Mouse (Mus musculus): ENCODE results near the gene Icam5. TPM values are rescaled to one million over a fixed set of nuclear protein-coding genes. Genes with fewer than 3 reads are reported as not detected.
"Not testable (repeated sequence)": the region's sequence is repeated elsewhere in the genome, so short reads cannot be mapped to it uniquely, and the experiment has no call there.

Gene Icam5
- polyA plus RNA-seq, 1 experiment from 2014 or later, result 0.05 TPM

DNA sequence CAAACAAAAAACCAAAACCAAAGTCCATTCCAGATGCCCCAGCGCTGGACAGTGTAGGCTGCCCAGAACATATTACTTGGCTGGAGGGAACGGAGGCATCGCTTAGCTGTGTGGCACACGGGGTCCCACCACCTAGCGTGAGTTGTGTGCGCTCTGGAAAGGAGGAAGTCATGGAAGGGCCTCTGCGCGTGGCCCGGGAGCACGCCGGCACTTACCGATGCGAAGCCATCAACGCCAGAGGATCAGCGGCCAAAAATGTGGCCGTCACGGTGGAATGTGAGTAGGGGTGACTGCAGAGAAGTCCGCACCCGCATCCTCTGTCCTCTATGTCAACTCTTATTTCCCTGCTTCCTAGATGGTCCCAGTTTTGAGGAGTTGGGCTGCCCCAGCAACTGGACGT lies 4.3 kb downstream of the Icam5 start:
- TF ChIP-seq CTCF (IDR thresholded peaks at IDR 0.05; ENCODE audit: low read depth) (no peak), EP300 (IDR thresholded peaks at IDR 0.05; ENCODE audit: low read depth) (no peak)
- DNase-seq (no peak), ATAC-seq (no peak)
- Histone ChIP-seq H3K9ac (replicated peaks) (no peak overlapping the region), H3K4me3 (ENCODE audit: low read depth, low read length) (no peak overlapping the region), H3K36me3 (replicated peaks; ENCODE audit: insufficient read depth, low read length) (no peaks in the 10 kb centered on the region), H3K27ac (ENCODE audit: low read depth) (no peak overlapping the region), H3K27me3 (ENCODE audit: insufficient read depth, low read length) (peaks cover 85% of the 10 kb centered on the region), H3K4me2 (ENCODE audit: low read depth, low read length) (no peak overlapping the region), H3K4me1 (ENCODE audit: insufficient read depth) (peaks cover 44% of the 10 kb centered on the region), H3K9me3 (ENCODE audit: low read length) (no peaks in the 10 kb centered on the region)
- 9% methylated on average over 20 of the region's 20 CpGs for WGBS (ENCODE audit: insufficient replicate concordance)

DNA sequence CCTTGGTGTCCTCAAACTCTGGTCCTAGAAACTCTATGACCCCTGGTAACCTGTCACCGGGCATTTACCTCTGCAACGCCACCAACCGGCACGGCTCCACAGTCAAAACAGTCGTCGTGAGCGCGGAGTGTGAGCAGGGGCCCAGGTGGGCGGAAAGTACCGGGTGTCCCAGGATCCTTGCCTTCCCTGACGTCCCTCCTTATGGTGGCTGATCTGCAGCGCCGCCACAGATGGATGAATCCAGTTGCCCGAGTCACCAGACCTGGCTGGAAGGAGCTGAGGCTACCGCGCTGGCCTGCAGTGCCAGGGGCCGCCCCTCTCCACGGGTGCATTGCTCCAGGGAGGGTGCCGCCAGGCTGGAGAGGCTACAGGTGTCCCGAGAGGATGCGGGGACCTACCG lies 4.8 kb downstream of the Icam5 start:
- Histone ChIP-seq H3K27ac (ENCODE audit: low read depth) (no peak overlapping the region), H3K27me3 (ENCODE audit: insufficient read depth, low read length) (peaks cover 82% of the 10 kb centered on the region), H3K36me3 (replicated peaks; ENCODE audit: insufficient read depth, low read length) (no peaks in the 10 kb centered on the region), H3K4me2 (ENCODE audit: low read depth, low read length) (no peak overlapping the region), H3K4me3 (ENCODE audit: low read depth, low read length) (no peak overlapping the region), H3K9me3 (ENCODE audit: low read length) (no peaks in the 10 kb centered on the region), H3K4me1 (ENCODE audit: insufficient read depth) (peaks cover 39% of the 10 kb centered on the region), H3K9ac (replicated peaks) (no peak overlapping the region)
- no peak for TF ChIP-seq EP300 (IDR thresholded peaks at IDR 0.05; ENCODE audit: low read depth)
- no peak for TF ChIP-seq CTCF (IDR thresholded peaks at IDR 0.05; ENCODE audit: low read depth)
- no peak for DNase-seq
- no peak for ATAC-seq
- WGBS (ENCODE audit: insufficient replicate concordance), result 4% methylated on average over 22 of the region's 22 CpGs

DNA sequence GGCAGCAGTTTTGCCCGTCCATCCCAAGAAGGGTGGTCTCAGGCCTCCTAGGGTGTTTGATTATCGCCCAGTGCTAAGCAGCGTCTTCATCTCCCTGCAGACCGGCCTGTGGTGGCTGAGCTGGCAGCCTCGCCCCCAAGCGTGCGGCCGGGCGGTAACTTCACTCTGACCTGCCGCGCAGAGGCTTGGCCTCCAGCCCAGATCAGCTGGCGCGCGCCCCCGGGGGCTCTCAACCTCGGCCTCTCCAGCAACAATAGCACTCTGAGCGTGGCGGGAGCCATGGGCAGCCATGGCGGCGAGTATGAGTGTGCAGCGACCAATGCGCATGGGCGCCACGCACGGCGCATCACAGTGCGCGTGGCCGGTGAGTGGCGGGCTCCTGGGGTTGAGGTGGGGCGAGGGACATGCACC lies 5.6 kb downstream of the Icam5 start:
- H3K9ac ChIP-seq (replicated peaks), result no peak overlapping the region
- peak overlapping the region; percentile 51 for H3K4me2 ChIP-seq (ENCODE audit: low read depth, low read length)
- no peaks in the 10 kb centered on the region for H3K9me3 ChIP-seq (ENCODE audit: low read length)
- H3K36me3 ChIP-seq (replicated peaks; ENCODE audit: insufficient read depth, low read length), result no peaks in the 10 kb centered on the region
- peaks cover 31% of the 10 kb centered on the region for H3K4me1 ChIP-seq (ENCODE audit: insufficient read depth)
- ATAC-seq (no peak), DNase-seq (peak; percentile 29)
- H3K27ac ChIP-seq (ENCODE audit: low read depth), result no peak overlapping the region
- peak overlapping the region; percentile 29 for H3K4me3 ChIP-seq (ENCODE audit: low read depth, low read length)
- 4% methylated on average over 30 of the region's 31 CpGs for WGBS (ENCODE audit: insufficient replicate concordance)
- TF ChIP-seq EP300 (IDR thresholded peaks at IDR 0.05; ENCODE audit: low read depth), result no peak
- TF ChIP-seq CTCF (IDR thresholded peaks at IDR 0.05; ENCODE audit: low read depth), result no peak
- peaks cover 74% of the 10 kb centered on the region for H3K27me3 ChIP-seq (ENCODE audit: insufficient read depth, low read length)

GRCm38 (mm10) chr9:21039779-21040178 lies 7.9 kb downstream of the Icam5 start:
- peaks cover 51% of the 10 kb centered on the region for H3K27me3 ChIP-seq (ENCODE audit: insufficient read depth, low read length)
- peaks cover 16% of the 10 kb centered on the region for H3K4me1 ChIP-seq (ENCODE audit: insufficient read depth)

GRCm38 (mm10) chr9:21041308-21041707 lies 9.4 kb downstream of the Icam5 start:
- H3K9me3 ChIP-seq (ENCODE audit: low read length), result no peaks in the 10 kb centered on the region
- DNase-seq (no peak), ATAC-seq (no peak)
- no peak overlapping the region for H3K4me2 ChIP-seq (ENCODE audit: low read depth, low read length)
- peaks cover 36% of the 10 kb centered on the region for H3K27me3 ChIP-seq (ENCODE audit: insufficient read depth, low read length)
- no peak overlapping the region for H3K9ac ChIP-seq (replicated peaks)
- no peak overlapping the region for H3K27ac ChIP-seq (ENCODE audit: low read depth)
- H3K4me3 ChIP-seq (ENCODE audit: low read depth, low read length), result no peak overlapping the region
- 46% methylated on average over 4 of the region's 4 CpGs for WGBS (ENCODE audit: insufficient replicate concordance)
- no peaks in the 10 kb centered on the region for H3K36me3 ChIP-seq (replicated peaks; ENCODE audit: insufficient read depth, low read length)
- TF ChIP-seq EP300 (IDR thresholded peaks at IDR 0.05; ENCODE audit: low read depth) (no peak), CTCF (IDR thresholded peaks at IDR 0.05; ENCODE audit: low read depth) (no peak)
- peaks cover 14% of the 10 kb centered on the region for H3K4me1 ChIP-seq (ENCODE audit: insufficient read depth)

More at GRCm38 (mm10) chr9:21039779-21040178, 7.9 kb downstream of the Icam5 start:
- no peak overlapping the region for H3K9ac ChIP-seq (replicated peaks)
- H3K27ac ChIP-seq (ENCODE audit: low read depth), result no peak overlapping the region
- ATAC-seq (peak; percentile 74), DNase-seq (no peak)
- no peaks in the 10 kb centered on the region for H3K9me3 ChIP-seq (ENCODE audit: low read length)
- H3K36me3 ChIP-seq (replicated peaks; ENCODE audit: insufficient read depth, low read length), result no peaks in the 10 kb centered on the region
- 56% methylated on average over 3 of the region's 3 CpGs for WGBS (ENCODE audit: insufficient replicate concordance)
- H3K4me2 ChIP-seq (ENCODE audit: low read depth, low read length), result no peak overlapping the region
- no peak for TF ChIP-seq CTCF (IDR thresholded peaks at IDR 0.05; ENCODE audit: low read depth)
- no peak for TF ChIP-seq EP300 (IDR thresholded peaks at IDR 0.05; ENCODE audit: low read depth)
- H3K4me3 ChIP-seq (ENCODE audit: low read depth, low read length), result no peak overlapping the region

DNA sequence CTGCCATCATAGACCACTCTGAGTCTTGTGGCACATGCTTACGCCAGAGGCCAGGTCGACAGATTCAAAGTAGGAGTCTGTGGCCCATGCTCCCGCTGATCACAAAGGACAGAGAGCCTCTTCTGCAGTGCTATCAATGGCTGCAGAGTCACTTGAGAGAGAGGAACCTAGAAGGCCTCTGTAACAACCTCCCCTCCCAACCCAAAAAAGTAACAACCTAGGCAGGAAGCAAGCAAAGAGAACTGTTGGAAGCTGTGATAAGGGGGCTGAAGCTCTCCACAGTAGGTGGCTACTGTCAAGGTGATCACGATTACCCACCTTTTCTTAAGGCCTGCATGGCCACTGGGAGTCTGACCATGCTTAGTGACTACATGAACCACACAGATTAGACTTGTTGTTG lies 11.7 kb downstream of the Icam5 start:
- WGBS (ENCODE audit: insufficient replicate concordance), result 66% methylated on average over 4 of the region's 4 CpGs
- Histone ChIP-seq H3K4me1 (ENCODE audit: insufficient read depth) (peaks cover 4% of the 10 kb centered on the region), H3K9me3 (ENCODE audit: low read length) (no peaks in the 10 kb centered on the region), H3K27me3 (ENCODE audit: insufficient read depth, low read length) (peaks cover 13% of the 10 kb centered on the region), H3K4me3 (ENCODE audit: low read depth, low read length) (no peak overlapping the region), H3K36me3 (replicated peaks; ENCODE audit: insufficient read depth, low read length) (no peaks in the 10 kb centered on the region), H3K9ac (replicated peaks) (no peak overlapping the region), H3K27ac (ENCODE audit: low read depth) (no peak overlapping the region), H3K4me2 (ENCODE audit: low read depth, low read length) (no peak overlapping the region)
- DNase-seq (no peak), ATAC-seq (no peak)
- no peak for TF ChIP-seq CTCF (IDR thresholded peaks at IDR 0.05; ENCODE audit: low read depth)
- no peak for TF ChIP-seq EP300 (IDR thresholded peaks at IDR 0.05; ENCODE audit: low read depth)

GRCm38 (mm10) chr9:21044785-21045184 lies 12.9 kb downstream of the Icam5 start:
- not testable (repeated sequence) for H3K27ac ChIP-seq (ENCODE audit: low read depth); H3K36me3 ChIP-seq (replicated peaks; ENCODE audit: insufficient read depth, low read length); H3K9me3 ChIP-seq (ENCODE audit: low read length); H3K4me3 ChIP-seq (ENCODE audit: low read depth, low read length); DNase-seq; H3K9ac ChIP-seq (replicated peaks); H3K4me1 ChIP-seq (ENCODE audit: insufficient read depth); H3K4me2 ChIP-seq (ENCODE audit: low read depth, low read length); ATAC-seq; H3K27me3 ChIP-seq (ENCODE audit: insufficient read depth, low read length)
- 65% methylated on average over 1 of the region's 1 CpGs for WGBS (ENCODE audit: insufficient replicate concordance)

All from liver, postnatal 0 days (tissue).